Mouse (Mus musculus): ENCODE measurements at regions not wholly inside any gene's neighbourhood (a gene's known extent, or its start where the extent isn't known, plus 50 kb on each side); places are given as distances from the start of the nearest gene placed in this dataset.

DNA sequence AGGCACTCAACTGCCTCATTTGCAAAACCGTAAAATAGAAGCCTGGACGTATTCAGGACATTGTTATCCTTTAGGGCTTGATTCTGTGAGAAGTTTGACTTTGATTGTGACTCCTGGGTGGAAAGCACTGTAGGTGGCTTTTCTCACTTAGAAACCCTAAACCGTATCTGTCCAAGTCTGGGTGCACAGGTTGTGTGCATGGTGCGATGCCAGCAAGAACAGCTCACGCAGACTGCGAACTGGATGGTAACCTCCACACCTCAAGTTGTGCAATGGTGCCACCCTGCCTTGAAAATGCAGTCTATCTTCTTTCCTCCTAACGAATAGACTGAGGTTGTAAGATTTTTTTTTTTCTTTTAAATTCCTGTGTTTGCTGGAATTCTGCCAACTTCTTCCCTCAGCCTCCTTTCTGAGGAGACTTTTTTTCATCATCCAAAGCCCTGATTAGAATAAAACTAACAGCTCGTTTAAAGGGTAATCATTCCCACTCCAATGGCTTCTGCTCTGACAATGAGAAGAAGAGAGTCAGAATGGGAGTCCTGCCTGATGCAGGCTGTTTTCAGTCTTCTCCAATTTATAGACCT, 383.8 kb upstream of the Slc30a5 start:
- no peak for DNase-seq (ENCODE audit: low spot score)

DNA sequence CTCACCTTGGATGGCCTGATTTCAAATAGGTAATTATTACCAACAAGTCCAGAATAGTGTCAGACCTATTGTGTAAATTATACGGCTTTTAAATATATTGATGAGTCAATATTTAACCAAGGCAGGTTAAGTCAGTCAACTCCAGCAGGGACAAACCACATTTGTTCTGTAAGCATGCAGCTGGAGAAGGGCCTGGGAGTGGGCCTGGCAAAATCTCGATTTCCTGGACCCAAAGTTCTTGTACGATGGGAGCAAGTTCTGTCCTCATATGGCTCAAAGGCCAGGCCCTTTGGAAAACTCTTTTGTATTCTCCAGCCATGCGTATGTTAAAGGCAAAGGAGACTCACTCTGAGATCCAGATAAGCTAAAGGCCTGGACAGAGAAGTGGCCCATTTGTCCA, 383.2 kb upstream of the Slc30a5 start:
- no peak for DNase-seq (ENCODE audit: low spot score)

DNA sequence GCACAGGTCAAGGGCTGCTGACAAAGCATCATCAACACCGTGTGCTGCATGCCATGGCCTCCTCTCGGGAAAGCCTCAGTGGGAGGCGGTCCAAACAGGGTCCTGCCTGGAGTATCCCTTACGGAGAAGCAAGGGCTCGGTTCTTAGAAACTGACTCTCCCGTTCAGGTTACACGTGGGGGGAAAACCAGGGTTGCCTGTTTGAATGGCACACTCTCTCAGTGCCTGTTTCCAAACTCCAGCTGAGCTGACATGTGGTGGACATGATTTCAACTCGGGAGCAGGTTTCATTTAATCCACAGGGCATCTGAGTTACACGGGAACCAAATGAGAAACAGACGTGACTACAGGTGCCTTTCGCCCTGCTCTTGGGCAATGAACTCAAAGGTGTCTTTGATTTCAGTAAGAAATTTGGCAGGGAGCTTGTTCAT, 382.6 kb upstream of the Slc30a5 start:
- no peak for DNase-seq (ENCODE audit: low spot score)

DNA sequence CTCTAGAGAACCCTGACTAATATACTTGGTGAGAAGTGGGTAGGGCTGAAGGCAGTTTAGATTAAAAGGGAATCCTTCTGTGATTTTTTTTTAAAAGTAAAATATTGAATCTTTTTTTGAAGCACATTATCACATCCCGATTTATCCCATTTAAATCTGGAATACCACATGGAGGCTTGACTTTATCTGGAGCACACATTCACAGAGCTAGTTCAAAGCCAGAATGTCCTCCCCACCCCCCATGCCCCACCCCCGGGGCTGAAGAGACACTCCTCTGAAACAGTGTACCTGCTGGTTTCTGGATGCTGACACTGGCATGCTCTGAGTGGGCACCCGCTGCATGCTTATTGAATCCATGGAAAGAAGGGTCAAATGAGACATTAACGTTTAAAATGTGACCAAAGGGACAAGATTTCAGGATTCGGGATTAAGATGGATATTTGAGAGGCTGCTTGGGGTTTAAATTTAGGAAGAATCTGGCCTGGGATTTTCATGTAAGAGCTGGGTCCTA, 382.0 kb upstream of the Slc30a5 start:
- no peak for DNase-seq (ENCODE audit: low spot score)

DNA sequence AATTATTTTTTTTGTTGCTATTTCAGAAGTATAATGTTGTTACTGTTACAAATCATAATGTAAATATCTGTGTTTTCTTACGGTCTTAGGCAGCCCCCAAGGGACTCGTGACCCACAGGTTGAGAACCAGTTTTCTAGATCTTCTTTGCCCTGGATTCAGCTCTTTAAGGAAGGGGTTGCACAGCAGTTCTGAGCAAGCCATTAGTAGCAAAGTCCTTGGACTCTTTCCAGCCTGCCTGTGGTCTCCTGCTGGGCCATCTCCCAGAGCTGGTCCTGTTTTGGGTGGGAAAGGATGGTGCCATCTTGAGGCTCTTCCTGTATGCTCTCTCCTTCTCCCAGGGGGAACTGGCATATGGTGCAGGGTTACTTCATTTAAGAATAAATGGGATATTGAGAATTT, 380.9 kb upstream of the Slc30a5 start:
- DNase-seq (ENCODE audit: low spot score), result no peak

DNA sequence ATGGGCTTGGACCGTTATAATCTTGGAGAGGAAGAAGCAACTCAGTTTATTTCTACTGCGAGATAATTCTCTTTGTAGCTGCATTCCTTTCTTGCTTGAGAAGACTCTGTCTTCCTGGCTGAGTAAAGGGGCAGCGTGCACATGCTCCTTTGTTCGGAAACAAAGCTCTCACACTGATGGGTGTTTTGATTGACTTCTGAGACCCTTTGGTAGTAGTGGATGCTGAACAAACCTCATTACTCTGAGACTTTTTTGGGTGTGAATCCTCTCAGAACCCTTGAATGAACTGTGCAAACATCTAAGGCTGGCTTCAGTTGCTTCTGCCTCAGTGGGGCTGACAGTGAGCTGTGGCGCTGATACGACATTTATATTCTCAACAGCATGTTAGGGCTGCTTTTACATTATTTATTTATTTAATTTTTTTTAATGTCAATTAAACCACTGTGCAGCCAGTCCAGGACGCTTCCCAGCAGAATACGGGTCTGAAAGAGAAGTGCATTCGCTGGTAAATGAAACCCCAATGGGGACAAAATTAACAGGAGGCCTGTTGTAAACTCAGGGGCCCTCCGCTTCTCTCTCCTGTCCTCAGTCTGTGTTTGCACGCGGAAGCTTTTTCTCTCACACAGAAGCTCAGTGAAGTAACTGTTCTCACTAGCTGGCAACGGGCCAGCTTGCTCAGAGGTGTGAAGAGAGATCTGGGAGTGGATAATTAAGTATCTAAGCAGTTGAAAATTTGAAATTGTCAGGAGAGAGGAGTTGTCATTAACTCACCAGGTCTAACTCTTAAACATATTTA, 380.1 kb upstream of the Slc30a5 start:
- DNase-seq (ENCODE audit: low spot score), result no peak

DNA sequence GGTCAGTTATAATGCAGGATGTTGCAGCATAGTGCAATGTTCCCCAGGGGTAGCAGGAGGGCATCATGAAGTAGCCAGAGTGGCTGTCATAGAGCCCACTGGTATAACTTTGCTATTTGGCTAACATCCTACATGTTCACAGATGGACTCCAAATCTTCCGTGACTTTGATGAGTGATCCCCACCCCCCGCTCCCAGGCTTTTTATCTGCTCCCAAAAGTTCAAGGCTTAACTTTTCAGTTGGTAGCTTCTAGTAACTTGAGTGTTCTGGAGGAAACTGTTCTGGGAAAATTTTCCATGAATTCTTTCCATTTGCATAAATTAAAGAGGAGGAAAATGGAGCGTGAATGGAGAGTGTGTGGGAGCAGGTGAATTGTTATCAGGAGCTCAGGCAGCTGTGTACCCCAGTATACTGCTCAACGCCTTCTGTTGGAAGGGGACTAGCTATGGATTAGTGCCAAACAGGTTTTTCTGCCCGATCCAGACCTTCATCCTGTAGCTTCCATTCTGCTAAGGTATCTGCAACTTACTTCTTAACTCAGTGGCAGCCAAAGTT, 379.2 kb upstream of the Slc30a5 start:
- DNase-seq (ENCODE audit: low spot score), result no peak

DNA sequence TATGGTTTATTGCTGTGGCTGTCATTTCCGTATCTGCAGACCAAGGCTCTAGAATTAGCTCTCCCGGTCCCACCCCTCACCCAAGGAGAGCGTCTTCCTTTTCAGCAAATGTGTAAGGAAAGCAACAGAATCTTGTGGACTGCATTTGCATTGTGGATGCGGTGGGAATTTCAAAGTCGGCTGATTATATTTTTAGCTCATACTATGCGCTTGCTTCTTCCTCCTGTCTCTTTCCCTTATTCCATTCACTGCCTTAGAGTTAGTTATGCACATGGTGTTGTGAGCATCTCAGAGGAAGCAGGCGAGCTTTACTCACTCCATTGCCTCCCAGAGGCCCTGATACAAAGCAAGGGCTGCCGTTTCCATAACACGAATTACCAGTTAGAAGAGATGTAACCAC, 375.6 kb upstream of the Slc30a5 start:
- no peak for DNase-seq (ENCODE audit: low spot score)

DNA sequence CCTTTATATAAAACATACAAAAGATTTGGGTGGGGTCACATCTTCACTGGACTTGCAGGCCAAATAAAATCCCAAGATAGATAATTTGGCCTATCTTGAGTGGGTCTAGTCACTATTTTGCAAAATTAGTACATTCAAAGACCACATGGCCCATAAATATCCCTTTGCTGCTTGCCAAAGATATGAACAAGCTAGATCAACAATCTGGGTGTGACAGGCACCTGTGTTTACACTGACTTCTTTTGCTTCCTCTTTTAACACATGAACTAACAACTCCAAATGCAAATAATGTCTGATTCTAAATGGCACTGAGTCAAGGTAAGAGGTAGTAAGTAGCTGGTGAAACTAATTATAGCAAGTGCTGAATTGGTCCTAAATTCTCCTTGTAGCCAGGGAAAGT, 370.2 kb upstream of the Slc30a5 start:
- no peak for DNase-seq (ENCODE audit: low spot score)

DNA sequence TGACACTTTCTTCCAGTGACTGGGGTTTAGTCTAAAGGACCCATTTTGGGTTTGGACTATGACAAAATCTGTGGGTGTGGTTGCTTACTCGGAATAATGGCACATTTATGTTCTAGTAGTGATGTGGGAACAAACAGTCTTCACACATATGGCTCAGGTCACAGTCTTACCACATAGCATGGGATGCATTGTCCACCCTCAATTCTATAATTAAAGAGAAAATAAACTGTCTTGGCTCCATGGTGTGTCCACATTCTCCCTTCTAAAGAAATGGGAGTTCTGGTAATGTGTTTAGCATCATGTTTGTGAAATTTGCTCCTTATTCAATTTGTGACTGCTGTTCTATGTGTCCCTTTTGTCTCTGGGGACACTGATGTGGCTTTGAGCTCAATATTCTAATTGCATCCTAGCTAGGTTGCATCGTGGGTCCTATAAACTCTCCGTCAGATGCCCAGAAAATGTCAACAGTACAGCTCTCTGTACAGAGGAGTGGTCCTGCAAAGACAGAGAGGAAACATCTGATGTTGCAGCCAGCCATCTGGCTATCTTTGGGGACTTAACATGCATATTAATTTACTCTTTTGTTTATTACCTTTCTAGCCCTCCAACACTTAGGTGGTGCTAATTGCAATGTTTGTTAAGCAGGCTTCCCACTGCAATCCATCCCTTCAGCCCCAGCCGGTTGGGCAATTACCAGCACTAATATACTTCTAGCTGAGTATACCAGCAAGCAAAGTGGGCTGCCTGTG, 369.5 kb upstream of the Slc30a5 start:
- no peak for DNase-seq (ENCODE audit: low spot score)

DNA sequence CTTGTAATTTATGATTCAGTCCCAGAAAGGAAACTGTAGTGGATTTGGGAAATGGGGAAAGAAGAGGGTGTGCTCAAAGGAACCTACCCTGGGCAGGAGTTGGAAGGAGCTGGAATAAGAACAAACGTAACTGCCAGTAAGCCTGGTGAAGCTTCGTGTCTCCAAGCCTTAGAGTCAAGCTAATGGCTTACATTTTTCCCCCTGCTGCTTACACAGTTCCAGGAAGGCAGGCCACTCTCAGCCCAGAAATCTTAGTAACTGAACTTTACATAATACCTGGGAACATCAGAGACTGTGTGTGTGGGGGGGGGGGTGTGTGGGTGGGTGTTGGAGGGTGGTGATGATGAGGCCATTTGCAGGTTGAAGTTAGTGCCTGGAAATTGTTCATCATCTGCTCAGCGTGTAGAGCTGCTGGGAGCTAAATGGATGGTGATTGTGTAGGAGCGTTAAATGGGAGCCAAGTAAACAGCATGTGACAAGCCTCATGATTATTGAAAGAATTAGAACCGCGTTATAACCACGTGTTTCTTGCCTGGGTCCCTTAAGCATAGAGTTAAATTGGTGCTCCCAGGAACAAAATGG, 357.1 kb upstream of the Slc30a5 start:
- DNase-seq (ENCODE audit: low spot score), result no peak

DNA sequence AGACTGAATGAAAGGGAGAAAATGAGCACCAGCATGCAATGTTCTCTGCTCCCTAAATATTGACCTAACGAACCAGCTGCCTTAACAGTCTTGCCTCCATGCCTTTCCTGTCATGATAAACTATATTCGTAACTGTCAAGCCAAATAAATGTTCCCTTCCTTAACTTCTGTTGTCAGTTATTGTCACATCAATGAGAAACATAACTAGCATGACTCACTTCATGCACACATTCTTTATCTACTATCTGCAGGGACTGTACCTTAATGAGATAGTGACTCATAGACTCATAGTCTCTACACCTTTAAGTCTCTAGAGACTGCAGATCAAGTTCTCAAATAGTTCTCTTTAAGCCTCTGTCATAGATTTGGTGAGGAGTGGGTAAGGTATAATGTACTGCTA, 349.2 kb upstream of the Slc30a5 start:
- DNase-seq (ENCODE audit: low spot score), result no peak

DNA sequence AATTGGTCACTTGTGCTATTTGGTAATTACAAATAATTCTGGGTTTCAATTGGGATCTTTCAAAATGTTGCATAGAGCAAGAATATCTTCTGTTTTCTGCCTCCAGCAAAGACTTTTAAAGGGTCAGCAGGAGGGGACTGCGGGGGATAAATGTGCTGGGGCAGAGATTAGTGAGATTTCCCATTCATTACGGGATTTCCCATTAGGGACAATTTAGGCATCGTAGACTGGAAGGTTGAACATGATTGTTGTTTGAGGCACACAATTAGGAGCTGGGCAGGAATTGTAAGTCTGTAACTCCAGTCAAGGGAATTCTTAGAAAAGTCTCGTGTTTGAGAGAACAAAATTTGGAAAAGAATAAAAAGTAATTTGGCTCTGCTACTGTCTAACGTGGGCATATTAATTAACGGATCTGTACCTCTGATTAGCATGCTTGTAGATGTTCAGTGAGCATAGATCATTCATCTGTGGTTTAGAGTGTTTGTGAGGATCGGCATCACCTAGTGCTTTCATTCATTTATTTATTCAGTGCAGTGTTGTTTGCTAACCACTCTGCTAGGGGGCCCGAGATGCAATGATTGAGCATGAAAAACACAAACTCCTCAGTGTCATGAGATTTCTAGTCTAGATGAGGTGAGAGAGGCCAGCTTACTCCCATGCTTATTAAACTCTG, 341.9 kb upstream of the Slc30a5 start:
- DNase-seq (ENCODE audit: low spot score), result no peak

DNA sequence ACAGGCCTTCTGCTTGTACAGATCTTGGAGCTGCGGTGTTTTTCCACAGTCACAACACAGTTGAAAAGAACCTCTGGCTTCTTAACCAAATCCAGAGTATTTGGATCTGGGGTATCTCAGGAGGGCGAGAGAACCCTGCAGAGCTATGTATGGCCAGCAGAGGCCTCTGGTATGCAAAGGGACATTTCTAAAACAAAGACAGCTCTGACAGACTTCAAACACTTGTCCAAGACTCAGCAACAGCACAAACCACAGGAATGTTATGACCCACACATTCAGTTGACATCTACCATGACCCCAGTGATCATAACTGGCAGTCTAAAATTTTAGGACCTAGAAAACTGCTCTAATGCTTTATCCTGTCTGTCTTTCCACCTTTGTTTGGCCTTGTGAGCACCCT, 328.5 kb upstream of the Slc30a5 start:
- DNase-seq (ENCODE audit: low spot score), result no peak

DNA sequence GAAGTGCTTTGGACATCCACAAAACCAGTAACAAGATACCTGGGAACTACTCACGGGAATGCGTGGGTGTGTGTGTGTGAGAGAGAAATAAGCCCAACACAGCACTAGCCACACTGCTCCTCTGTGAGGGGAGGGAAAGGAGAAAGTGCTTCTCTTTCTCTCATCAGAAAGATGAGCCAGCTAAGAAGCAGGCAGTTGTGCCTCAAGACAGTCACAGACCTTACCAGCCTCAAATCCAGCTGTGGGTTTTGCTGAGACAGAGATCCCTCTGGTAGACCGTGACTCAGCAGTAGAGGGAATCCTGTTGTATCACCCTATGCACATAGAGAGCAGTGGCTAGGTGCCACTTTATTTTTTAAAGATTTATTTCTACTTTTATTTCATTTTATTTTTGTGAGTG, 326.7 kb upstream of the Slc30a5 start:
- DNase-seq (ENCODE audit: low spot score), result no peak

DNA sequence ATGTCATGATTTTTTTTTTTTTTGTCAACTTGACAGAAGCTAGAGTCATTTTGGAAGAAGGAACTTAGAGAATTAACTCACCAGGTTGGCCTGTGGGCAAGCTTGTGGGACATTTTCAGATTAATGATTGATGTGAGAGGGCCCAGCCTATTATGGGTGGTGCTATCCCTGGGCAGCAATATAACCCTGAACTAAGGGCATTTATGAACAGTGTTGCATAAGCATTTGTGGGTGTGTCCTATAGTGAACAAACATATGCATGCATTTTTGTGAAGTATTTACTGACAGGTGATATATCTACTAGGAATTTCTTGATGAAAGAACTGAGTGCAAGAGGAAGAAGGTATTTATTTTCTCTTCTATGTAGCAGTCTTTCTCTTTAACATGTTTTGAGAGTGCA, 320.5 kb upstream of the Slc30a5 start:
- no peak for DNase-seq (ENCODE audit: low spot score)

DNA sequence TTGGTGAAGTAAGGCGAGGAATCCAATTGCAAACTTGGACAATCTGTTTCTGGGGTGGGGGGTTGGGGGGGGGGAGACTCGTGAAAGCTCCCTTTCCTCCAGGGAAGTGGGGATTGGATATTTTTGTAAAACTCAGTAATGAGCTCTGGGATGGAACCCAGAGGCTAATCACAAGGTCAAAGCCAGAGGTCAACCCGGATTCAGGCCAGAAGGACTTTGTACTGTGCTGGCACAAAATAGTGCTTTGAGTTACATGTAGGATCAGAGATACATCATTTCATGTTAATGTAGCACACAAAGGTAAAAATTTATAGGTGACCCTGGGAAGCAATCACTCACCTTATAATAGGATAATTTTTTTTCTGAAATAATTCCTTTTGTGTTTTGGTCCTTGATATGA, 309.5 kb upstream of the Slc30a5 start:
- DNase-seq (ENCODE audit: low spot score), result no peak

DNA sequence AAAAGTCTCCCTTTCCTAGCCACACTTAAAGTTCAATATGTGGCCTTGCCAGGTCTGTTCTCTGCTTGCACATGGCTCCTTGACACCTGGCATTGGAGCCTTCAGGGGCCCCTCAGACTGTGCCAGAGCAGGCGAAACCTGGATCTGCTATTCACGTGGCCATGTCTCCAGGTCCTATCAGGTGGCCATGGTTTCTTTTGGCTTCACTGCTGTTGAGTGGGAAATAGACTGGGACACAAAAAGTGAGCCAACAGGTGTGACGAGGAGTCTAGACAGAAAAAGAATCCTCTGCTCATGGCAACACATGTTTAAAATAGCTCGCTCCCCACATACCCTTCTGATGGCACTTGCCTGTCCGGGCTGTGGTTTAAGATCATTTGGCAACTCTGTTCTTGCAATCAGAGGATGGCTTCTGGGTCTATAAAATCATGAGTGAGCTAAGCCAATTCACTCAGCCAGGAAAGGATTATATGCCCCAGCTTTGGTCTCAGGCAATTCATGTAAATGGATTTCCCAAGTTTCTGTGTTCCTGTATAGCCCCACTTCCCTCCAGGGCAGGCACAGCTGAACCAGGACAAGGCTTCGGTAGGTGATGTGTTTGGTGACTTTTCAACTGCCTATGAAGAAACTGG, 309.0 kb upstream of the Slc30a5 start:
- DNase-seq (ENCODE audit: low spot score), result no peak

DNA sequence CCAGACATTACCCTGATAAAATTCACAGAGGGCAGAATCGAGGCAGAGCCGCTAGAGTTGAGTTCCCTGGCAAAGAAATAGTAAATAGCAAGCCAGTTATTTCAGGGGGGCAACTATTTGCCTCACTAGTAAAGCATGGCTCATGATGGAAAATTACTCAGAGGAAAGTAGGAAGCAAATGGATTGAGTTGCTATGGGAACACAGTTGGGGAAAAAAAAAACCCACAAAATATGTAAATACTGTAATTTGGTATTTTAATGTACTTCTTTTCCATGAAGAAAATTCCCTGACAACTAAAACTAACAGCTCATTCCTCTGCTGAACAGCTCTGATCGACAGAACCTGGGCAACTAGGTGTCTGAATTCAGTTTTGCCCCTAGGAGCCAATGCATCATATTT, 296.2 kb upstream of the Slc30a5 start:
- no peak for DNase-seq (ENCODE audit: low spot score)

DNA sequence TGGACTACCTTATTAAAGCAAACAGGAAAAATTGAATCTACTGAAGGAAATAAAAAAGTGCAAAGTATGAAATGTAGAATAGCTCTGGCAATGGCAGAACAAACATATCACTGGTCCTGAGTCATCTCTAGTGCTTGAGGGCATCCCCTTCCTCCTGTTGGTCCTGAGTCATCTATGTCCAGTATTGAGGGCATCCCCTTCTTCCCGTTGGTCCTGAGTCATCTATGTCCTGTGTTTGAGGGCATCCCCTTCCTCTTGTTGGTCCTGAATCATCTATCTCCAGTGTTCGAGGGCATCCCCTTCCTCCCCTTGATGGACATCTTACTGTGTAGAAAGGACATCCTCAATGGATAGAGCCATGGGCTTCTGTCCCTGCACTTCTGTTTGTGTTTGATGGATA, 294.6 kb upstream of the Slc30a5 start:
- DNase-seq (ENCODE audit: low spot score), result no peak

DNA sequence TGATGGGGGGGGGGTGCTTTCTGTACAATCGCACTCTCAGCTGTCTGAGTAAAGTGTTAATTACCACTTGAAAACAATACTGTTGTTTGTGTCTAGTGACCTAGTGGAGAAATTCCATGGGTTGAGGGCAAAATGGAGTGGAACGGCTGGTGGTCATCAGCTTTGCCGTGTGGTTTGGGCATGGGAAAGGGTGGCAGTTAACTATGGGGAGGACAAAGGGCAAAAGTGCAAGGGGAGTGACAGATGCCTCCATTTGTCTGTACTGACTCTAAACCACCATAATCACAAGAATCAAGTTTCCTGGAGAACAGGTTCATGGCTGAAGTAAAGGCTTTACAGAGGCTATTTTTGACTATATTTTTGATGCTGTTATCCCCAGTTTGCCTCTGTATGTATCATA, 294.0 kb upstream of the Slc30a5 start:
- DNase-seq (ENCODE audit: low spot score), result no peak

Measured in T-cell, adult 2 months (primary cell).